Mouse (Mus musculus) heart, embryonic 14.5 days (tissue): Measurements from ENCODE around the gene Podnl1. TPM values are rescaled to one million over a fixed set of nuclear protein-coding genes. Genes with fewer than 3 reads are reported as not detected.

Experiments used
- ATAC-seq: fragments of 200-750 bp; cut with Nextera tagmentation; 2 replicates; pipeline ENCODE4 v1.8.0; 2017; ENCODE audit warnings: low read depth, moderate TSS enrichment; ENCODE audit not compliant: insufficient number of reproducible peaks, insufficient read depth, low FRiP score
- H3K27ac ChIP-seq, 2 experiments: fragments of 200-500 bp in 1 of 2; fragments of 300-500 bp in 1 of 2; sonication (generic) in 1 of 2; replicated peaks in 1 of 2; 2 replicates each; pipeline ENCODE4 v1.5.1; 2012 to 2014; ENCODE audit warnings: low read depth in 2 of 2, low read length in 2 of 2, control low read depth in 1 of 2, mild to moderate bottlenecking in 1 of 2, mixed read lengths in 1 of 2; ENCODE audit not compliant: control insufficient read depth in 1 of 2, insufficient read depth in 1 of 2
- H3K27me3 ChIP-seq: fragments of 300-500 bp; sonication (generic); 2 replicates; pipeline ENCODE4 v1.6.1; 2014; ENCODE audit warnings: mild to moderate bottlenecking, low read length, control low read depth; ENCODE audit not compliant: control insufficient read depth, insufficient read depth
- H3K36me3 ChIP-seq: fragments of 300-500 bp; sonication (generic); 2 replicates; pipeline ENCODE4 v1.6.1; 2014; ENCODE audit warnings: mild to moderate bottlenecking, control low read depth, low read length, mixed read lengths; ENCODE audit not compliant: control insufficient read depth, insufficient read depth
- H3K4me1 ChIP-seq, 2 experiments: fragments of 200-500 bp in 1 of 2; fragments of 300-500 bp in 1 of 2; sonication (generic) in 1 of 2; 2 replicates each; pipeline ENCODE4 v1.6.1; 2012 to 2014; ENCODE audit warnings: low read length in 2 of 2, control low read depth in 1 of 2, mixed read lengths in 1 of 2; ENCODE audit not compliant: control insufficient read depth in 2 of 2, insufficient read depth in 2 of 2
- H3K4me2 ChIP-seq: fragments of 300-500 bp; sonication (generic); 2 replicates; pipeline ENCODE4 v1.6.1; 2014; ENCODE audit warnings: mild to moderate bottlenecking, low read length
- H3K4me3 ChIP-seq, 2 experiments: fragments of 200-500 bp in 1 of 2; fragments of 300-500 bp in 1 of 2; sonication (generic) in 1 of 2; 2 replicates each; pipeline ENCODE4 v1.5.1; 2012 to 2014; ENCODE audit warnings: low read length in 2 of 2, mild to moderate bottlenecking in 2 of 2, control low read depth in 1 of 2, low read depth in 1 of 2, moderate library complexity in 1 of 2; ENCODE audit not compliant: control insufficient read depth in 1 of 2, insufficient read depth in 1 of 2
- H3K9ac ChIP-seq: fragments of 300-500 bp; sonication (generic); 2 replicates; pipeline ENCODE4 v1.6.1; 2014; ENCODE audit warnings: mild to moderate bottlenecking, low read length
- H3K9me3 ChIP-seq: fragments of 300-500 bp; sonication (generic); 2 replicates; pipeline ENCODE4 v1.6.1; 2016; ENCODE audit warnings: low read length, control low read depth; ENCODE audit not compliant: control insufficient read depth
- WGBS: fragments of 180-500 bp; shearing (Covaris S2); extraction: QIAGEN DNeasy Blood & Tissue Kit; methylation state at CpG from one replicate; pipeline ENCODE4 v1.1.7; 2014; 5-methylcytosine and 5-hydroxymethylcytosine counted together
- polyA plus RNA-seq: library from polyadenylated mRNA; unstranded; fragments of >200 nt; fragmentation: Nextera tagmentation; extraction: Ambion mirVana; gene quantifications from 2 replicates; pipeline ENCODE4 v1.2.1, GENCODE M21; 2014

Podnl1 gene
- polyA plus RNA-seq, 1 experiment from 2014 or later, result 0.16 TPM

- Histone ChIP-seq H3K4me1 (peaks cover 8 to 18% of the 10 kb centered on the region in 2 experiments), H3K4me2 (peak within 1 kb of the TSS; percentile 81), H3K9ac (peak within 1 kb of the TSS; percentile 83), H3K27me3 (no peaks in the 10 kb centered on the region), H3K9me3 (no peaks in the 10 kb centered on the region), H3K27ac (peak within 1 kb of the TSS; percentile 23 to 83; a peak in 3 of 4 replicates), H3K36me3 (peaks cover 22% of the 10 kb centered on the region), H3K4me3 (peak within 1 kb of the TSS; percentile 52 to 73)
- peak; percentile 96 for ATAC-seq
- WGBS, result 8% methylated on average over 41 of the region's 42 CpGs
These were observed 20.8 kb upstream of the Podnl1 start, which contains the start of gene Dcaf15 for GRCm38 (mm10) chr8:84104697-84105609. Gene Dcaf15 (minus strand): TSS chr8:84104768.

- no peak for ATAC-seq
- no peak overlapping the region for H3K4me2 ChIP-seq
- no peak overlapping the region for H3K4me3 ChIP-seq
- 83% methylated on average over 2 of the region's 2 CpGs for WGBS
- no peak overlapping the region for H3K27ac ChIP-seq
- no peaks in the 10 kb centered on the region for H3K27me3 ChIP-seq
- no peak overlapping the region for H3K9ac ChIP-seq
- peaks cover 15% of the 10 kb centered on the region for H3K36me3 ChIP-seq
- H3K9me3 ChIP-seq, result no peaks in the 10 kb centered on the region
- peaks cover 8 to 18% of the 10 kb centered on the region in 2 experiments for H3K4me1 ChIP-seq
These were observed 20.1 kb upstream of the Podnl1 start for GRCm38 (mm10) chr8:84105676-84106075.

- H3K36me3 ChIP-seq, result peaks cover 10% of the 10 kb centered on the region
- H3K9me3 ChIP-seq, result no peaks in the 10 kb centered on the region
- H3K4me1 ChIP-seq, result peaks cover 8 to 18% of the 10 kb centered on the region in 2 experiments
- 78% methylated on average over 3 of the region's 6 CpGs for WGBS
- H3K27me3 ChIP-seq, result no peaks in the 10 kb centered on the region
- no peak overlapping the region for H3K4me3 ChIP-seq
- no peak overlapping the region for H3K9ac ChIP-seq
- H3K27ac ChIP-seq, result no peak overlapping the region
- ATAC-seq, result no peak
- no peak overlapping the region for H3K4me2 ChIP-seq
These were observed 19.4 kb upstream of the Podnl1 start for GRCm38 (mm10) chr8:84106216-84107040.

GRCm38 (mm10) chr8:84115646-84116045 lies 10.1 kb upstream of the Podnl1 start:
- H3K36me3 ChIP-seq, result no peaks in the 10 kb centered on the region
- H3K4me1 ChIP-seq, result no peaks in the 10 kb centered on the region
- H3K4me2 ChIP-seq, result no peak overlapping the region
- 84% methylated on average over 6 of the region's 6 CpGs for WGBS
- H3K9ac ChIP-seq, result no peak overlapping the region
- H3K4me3 ChIP-seq, result no peak overlapping the region
- no peak overlapping the region for H3K27ac ChIP-seq
- H3K27me3 ChIP-seq, result no peaks in the 10 kb centered on the region
- ATAC-seq, result no peak
- H3K9me3 ChIP-seq, result no peaks in the 10 kb centered on the region

- H3K36me3 ChIP-seq, result no peaks in the 10 kb centered on the region
- no peaks in the 10 kb centered on the region for H3K4me1 ChIP-seq
- no peak overlapping the region for H3K27ac ChIP-seq
- H3K9me3 ChIP-seq, result no peaks in the 10 kb centered on the region
- no peaks in the 10 kb centered on the region for H3K27me3 ChIP-seq
- H3K4me3 ChIP-seq, result no peak overlapping the region
- 73% methylated on average over 3 of the region's 3 CpGs for WGBS
- no peak for ATAC-seq
- no peak overlapping the region for H3K4me2 ChIP-seq
- no peak overlapping the region for H3K9ac ChIP-seq
These were observed 3.6 kb upstream of the Podnl1 start for GRCm38 (mm10) chr8:84122151-84122550.

GRCm38 (mm10) chr8:84126742-84127141 lies 953 bp downstream of the Podnl1 start:
- no peaks in the 10 kb centered on the region for H3K36me3 ChIP-seq
- ATAC-seq, result no peak
- 60% methylated on average over 2 of the region's 2 CpGs for WGBS

GRCm38 (mm10) chr8:84127202-84127901 lies 1.6 kb downstream of the Podnl1 start:
- Histone ChIP-seq H3K36me3 (peaks cover 5% of the 10 kb centered on the region; the same call in 1 of the 2 replicates), H3K9me3 (no peaks in the 10 kb centered on the region), H3K27me3 (peaks cover 8% of the 10 kb centered on the region; the same call in 1 of the 2 replicates), H3K9ac (no peak overlapping the region), H3K27ac (no peak overlapping the region), H3K4me3 (no peak overlapping the region), H3K4me1 (no peaks in the 10 kb centered on the region), H3K4me2 (no peak overlapping the region)
- 54% methylated on average over 17 of the region's 17 CpGs for WGBS
- ATAC-seq, result no peak

More at GRCm38 (mm10) chr8:84126742-84127141, 953 bp downstream of the Podnl1 start:
- no peaks in the 10 kb centered on the region for H3K9me3 ChIP-seq
- no peaks in the 10 kb centered on the region for H3K4me1 ChIP-seq
- H3K9ac ChIP-seq, result no peak overlapping the region
- H3K4me3 ChIP-seq, result no peak overlapping the region
- no peak overlapping the region for H3K4me2 ChIP-seq
- no peak overlapping the region for H3K27ac ChIP-seq
- peaks cover 8% of the 10 kb centered on the region; the same call in 1 of the 2 replicates for H3K27me3 ChIP-seq
